Mouse (Mus musculus): ENCODE measurements around the gene Cyp2c50. TPM values are rescaled to one million over a fixed set of nuclear protein-coding genes. Genes with fewer than 3 reads are reported as not detected.
"Not testable (repeated sequence)": the region's sequence is repeated elsewhere in the genome, so short reads cannot be mapped to it uniquely, and the experiment has no call there.

Cyp2c50 gene
- not detected in 2 replicates for polyA plus RNA-seq (2015; fragmentation: Nextera tagmentation; extraction: Ambion mirVana)

DNA sequence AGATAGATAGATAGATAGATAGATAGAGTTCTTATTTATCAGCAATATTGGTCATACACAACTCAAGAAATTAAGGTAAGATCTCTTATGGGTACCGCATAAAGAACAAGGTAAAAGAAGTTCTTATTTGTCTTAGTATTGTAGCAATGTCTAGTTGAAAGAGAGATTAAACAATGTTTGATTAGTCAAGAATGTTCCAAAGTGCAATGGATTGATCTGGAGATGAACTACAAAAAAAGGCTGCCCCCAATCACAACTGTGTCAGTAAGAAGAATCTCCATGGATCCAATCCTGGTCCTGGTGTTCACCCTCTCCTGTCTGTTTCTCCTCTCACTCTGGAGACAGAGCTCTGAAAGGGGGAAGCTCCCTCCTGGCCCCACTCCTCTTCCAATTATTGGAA lies at the start of gene Cyp2c50:
Gene Cyp2c50 (plus strand): TSS at position 268 of the 400 bp plus-strand sequence.
- not testable (repeated sequence) for H3K4me1 ChIP-seq (replicated peaks); H3K27ac ChIP-seq; H3K36me3 ChIP-seq; ATAC-seq (replicated peaks; ENCODE audit: insufficient number of reproducible peaks, insufficient read depth, low FRiP score, low read depth); H3K4me3 ChIP-seq; H3K4me2 ChIP-seq; H3K27me3 ChIP-seq; H3K9ac ChIP-seq; H3K9me3 ChIP-seq (replicated peaks)
- WGBS = 93% methylated on average over 1 of the region's 1 CpGs

GRCm38 (mm10) chr19:40073701-40074100 lies 15.8 kb upstream of the Cyp2c50 start, which contains the start of gene Cyp2c54:
Gene Cyp2c54, minus strand, starts transcription at chr19:40073827.
- no peak within 1 kb of the TSS for H3K4me2 ChIP-seq
- no peak within 1 kb of the TSS for H3K4me3 ChIP-seq
- no peak within 1 kb of the TSS for H3K27ac ChIP-seq
- ATAC-seq (replicated peaks; ENCODE audit: insufficient number of reproducible peaks, insufficient read depth, low FRiP score, low read depth) = no peak
- no peaks in the 10 kb centered on the region for H3K36me3 ChIP-seq
- H3K9me3 ChIP-seq (replicated peaks) = no peaks in the 10 kb centered on the region
- no peaks in the 10 kb centered on the region for H3K4me1 ChIP-seq (replicated peaks)
- no peaks in the 10 kb centered on the region for H3K27me3 ChIP-seq
- H3K9ac ChIP-seq = no peak within 1 kb of the TSS

DNA sequence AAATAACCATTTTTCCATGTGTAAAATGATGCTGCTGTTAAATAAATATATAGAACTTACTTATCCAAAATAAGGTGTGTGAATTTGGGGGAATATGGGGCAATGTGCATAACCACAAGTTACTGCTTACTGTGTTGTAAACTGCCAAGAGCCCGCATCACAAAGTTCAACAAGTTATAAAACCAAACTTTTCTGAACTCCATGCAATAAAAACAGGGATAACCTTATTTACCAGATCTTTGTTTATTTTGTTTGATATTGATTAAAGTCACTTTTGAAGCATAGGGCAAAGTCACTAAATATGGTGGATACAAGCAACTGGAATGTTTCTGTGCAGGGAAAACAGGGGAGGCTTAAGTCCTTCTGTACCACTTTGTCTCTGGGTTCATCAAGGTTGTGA lies 1.1 kb upstream of the Cyp2c50 start:
- Histone ChIP-seq H3K9ac (no peak overlapping the region), H3K4me2 (no peak overlapping the region), H3K27me3 (no peaks in the 10 kb centered on the region), H3K27ac (no peak overlapping the region), H3K4me3 (no peak overlapping the region), H3K9me3 (replicated peaks) (no peaks in the 10 kb centered on the region), H3K4me1 (replicated peaks) (no peaks in the 10 kb centered on the region), H3K36me3 (no peaks in the 10 kb centered on the region)
- ATAC-seq (replicated peaks; ENCODE audit: insufficient number of reproducible peaks, insufficient read depth, low FRiP score, low read depth) = no peak
- WGBS = 89% methylated on average over 1 of the region's 1 CpGs

DNA sequence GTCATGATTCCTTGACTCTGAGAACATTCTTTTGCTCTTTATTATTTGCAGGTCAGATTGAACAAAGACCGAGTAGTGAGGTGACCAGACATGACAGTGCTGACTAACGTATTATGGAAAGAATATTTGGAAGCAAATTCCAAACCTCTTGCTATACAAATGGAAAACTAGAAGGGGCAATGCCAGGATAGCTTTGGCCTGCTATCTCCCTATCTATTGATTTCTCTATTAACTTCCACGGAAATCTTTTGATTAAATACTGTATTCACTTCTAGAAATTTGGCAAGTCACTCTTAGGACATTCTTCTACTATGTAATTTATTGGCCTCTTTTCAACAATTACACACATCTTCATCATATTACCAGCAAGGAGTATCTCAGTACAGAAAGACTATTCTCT lies 1.6 kb downstream of the Cyp2c50 start:
- Histone ChIP-seq H3K4me2 (no peak overlapping the region), H3K4me3 (no peak overlapping the region), H3K9me3 (replicated peaks) (no peaks in the 10 kb centered on the region), H3K4me1 (replicated peaks) (no peaks in the 10 kb centered on the region), H3K27me3 (no peaks in the 10 kb centered on the region), H3K27ac (no peak overlapping the region), H3K36me3 (no peaks in the 10 kb centered on the region), H3K9ac (no peak overlapping the region)
- 76% methylated on average over 3 of the region's 3 CpGs for WGBS
- no peak for ATAC-seq (replicated peaks; ENCODE audit: insufficient number of reproducible peaks, insufficient read depth, low FRiP score, low read depth)

DNA sequence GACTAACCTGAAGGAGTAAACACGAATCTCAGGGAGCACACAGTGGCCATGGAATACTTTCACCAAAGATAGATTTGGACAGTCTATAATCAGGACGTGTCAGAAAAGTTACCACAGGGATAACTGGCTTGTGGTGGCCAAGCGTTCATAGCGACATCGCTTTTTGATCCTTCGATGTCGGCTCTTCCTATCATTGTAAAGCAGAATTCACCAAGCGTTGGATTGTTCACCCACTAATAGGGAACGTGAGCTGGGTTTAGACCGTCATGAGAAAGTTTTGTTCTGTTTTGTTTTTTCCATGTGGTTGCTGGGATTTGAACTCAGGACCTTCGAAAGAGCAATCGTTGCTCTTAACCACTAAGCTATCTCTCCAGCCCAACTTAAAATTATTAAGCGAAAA lies 30.1 kb downstream of the Cyp2c50 start:
- WGBS = 70% methylated on average over 13 of the region's 13 CpGs
- not testable (repeated sequence) for H3K4me3 ChIP-seq; H3K4me2 ChIP-seq; H3K27ac ChIP-seq; ATAC-seq (replicated peaks; ENCODE audit: insufficient number of reproducible peaks, insufficient read depth, low FRiP score, low read depth); H3K36me3 ChIP-seq; H3K4me1 ChIP-seq (replicated peaks); H3K27me3 ChIP-seq; H3K9me3 ChIP-seq (replicated peaks); H3K9ac ChIP-seq

DNA sequence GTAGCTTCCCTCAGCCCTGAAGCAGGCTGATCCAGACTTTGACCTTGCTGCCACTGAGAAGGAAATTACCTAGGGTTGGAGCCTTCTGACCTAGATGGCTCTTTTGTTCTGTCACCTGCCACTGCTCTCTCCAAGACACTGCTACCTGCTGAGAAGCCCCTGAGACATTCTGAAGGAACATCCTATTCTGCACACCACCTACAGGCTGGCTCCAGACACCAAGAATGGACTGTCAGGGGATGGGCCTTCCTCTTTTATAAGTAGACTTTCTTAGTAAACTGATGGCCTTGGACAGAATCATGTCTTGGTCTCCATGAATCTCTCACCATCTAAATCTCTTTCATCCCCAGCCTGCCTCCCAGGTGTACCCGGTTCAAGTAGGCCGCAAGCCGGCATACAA lies 35.7 kb downstream of the Cyp2c50 start:
- not testable (repeated sequence) for ATAC-seq (replicated peaks; ENCODE audit: insufficient number of reproducible peaks, insufficient read depth, low FRiP score, low read depth)
- 81% methylated on average over 3 of the region's 3 CpGs for WGBS

GRCm38 (mm10) chr19:40126996-40127395 lies 37.5 kb downstream of the Cyp2c50 start:
- not testable (repeated sequence) for H3K4me3 ChIP-seq; H3K27ac ChIP-seq; H3K36me3 ChIP-seq; H3K9ac ChIP-seq; H3K9me3 ChIP-seq (replicated peaks); H3K27me3 ChIP-seq; H3K4me2 ChIP-seq; H3K4me1 ChIP-seq (replicated peaks); ATAC-seq (replicated peaks; ENCODE audit: insufficient number of reproducible peaks, insufficient read depth, low FRiP score, low read depth)
- 41% methylated on average over 2 of the region's 2 CpGs for WGBS

More for the DNA sequence above, 35.7 kb downstream of the Cyp2c50 start:
- H3K27ac ChIP-seq; H3K9me3 ChIP-seq (replicated peaks); H3K9ac ChIP-seq; H3K27me3 ChIP-seq; H3K4me1 ChIP-seq (replicated peaks); H3K36me3 ChIP-seq; H3K4me3 ChIP-seq; H3K4me2 ChIP-seq: not testable (repeated sequence)

Other genes with a start within 250 kb of the Cyp2c50 start
- not detected in 2 replicates for gene Cyp2c69, start 202.9 kb upstream of the Cyp2c50 start, polyA plus RNA-seq (2015; fragmentation: Nextera tagmentation; extraction: Ambion mirVana)
- not detected in 2 replicates for gene Cyp2c37, start 97.3 kb upstream of the Cyp2c50 start, polyA plus RNA-seq (2015; fragmentation: Nextera tagmentation; extraction: Ambion mirVana)
- not detected in 2 replicates for gene Cyp2c54, start 15.9 kb upstream of the Cyp2c50 start, polyA plus RNA-seq (2015; fragmentation: Nextera tagmentation; extraction: Ambion mirVana)
- gene Cyp2c70, start 97.6 kb downstream of the Cyp2c50 start, polyA plus RNA-seq (2015; fragmentation: Nextera tagmentation; extraction: Ambion mirVana) = 0.18 TPM in 1 of 2 replicates, not detected in the other
- 245 and 283 TPM in 2 replicates for gene Pdlim1, start 182.2 kb downstream of the Cyp2c50 start, polyA plus RNA-seq (2015; fragmentation: Nextera tagmentation; extraction: Ambion mirVana)